ENCODE assay signal across 16 mouse cellular contexts in the genomic region with DNA sequence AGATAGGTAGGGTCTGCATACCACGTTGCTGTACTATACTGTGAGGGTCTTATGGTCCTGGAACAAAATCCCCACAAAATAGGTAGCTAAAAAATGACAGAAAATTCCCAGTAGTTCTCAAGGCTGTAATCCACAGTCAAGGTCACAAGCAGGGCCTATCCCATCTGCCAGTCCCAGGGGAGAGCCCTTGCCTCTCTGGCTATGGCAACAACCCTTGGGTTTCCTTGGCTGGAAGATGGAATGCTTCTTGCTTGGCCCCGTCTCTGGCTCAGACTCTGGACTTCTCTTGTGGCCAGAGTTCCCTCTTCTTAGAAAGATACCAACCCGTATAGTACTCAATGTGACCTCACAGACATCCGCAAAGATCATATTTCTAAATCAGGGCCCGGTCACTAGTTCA.
"Had no signal": no experiment of that assay in that cellular context is flagged by ENCODE, and none has a peak within 500 bp of the region (broad histone marks: within the 10 kb centered on the region; RNA-seq: fewer than 3 reads in every experiment).

No protein-coding gene starts in this region.

- H3K9me3 ChIP-seq: kidney, embryonic 15.5 days; limb, embryonic 12.5 days; limb, embryonic 15.5 days had no signal

- H3K27ac ChIP-seq: kidney, embryonic 15.5 days; limb, embryonic 12.5 days; limb, embryonic 15.5 days; liver, embryonic 14.5 days; macrophage had no signal

- H3K27me3 ChIP-seq: kidney, embryonic 15.5 days; limb, embryonic 12.5 days; limb, embryonic 15.5 days had no signal

- H3K4me1 ChIP-seq: limb, embryonic 12.5 days; limb, embryonic 15.5 days had no signal

- H3K4me2 ChIP-seq: kidney, embryonic 15.5 days; limb, embryonic 12.5 days; limb, embryonic 15.5 days; liver, embryonic 11.5 days; lung, embryonic 14.5 days; midbrain, embryonic 11.5 days had no signal

- H3K4me3 ChIP-seq: kidney, embryonic 15.5 days; limb, embryonic 12.5 days; limb, embryonic 15.5 days had no signal

- DNase-seq: kidney, postnatal 14 days; kidney, postnatal 4 days; left cerebral cortex, postnatal 4 days; liver, postnatal 0 days; lung, embryonic 14.5 days; midbrain, embryonic 14.5 days; retina, postnatal 1 day; right cerebral cortex, postnatal 25 days; thymus, adult 18-20 months had no signal

- ATAC-seq: liver, postnatal 0 days had no signal

- H3K9ac ChIP-seq: kidney, embryonic 15.5 days; limb, embryonic 12.5 days; limb, embryonic 15.5 days; liver, embryonic 14.5 days; liver, postnatal 0 days; lung, embryonic 14.5 days had no signal

- H3K36me3 ChIP-seq: kidney, embryonic 15.5 days; limb, embryonic 12.5 days; limb, embryonic 15.5 days had no signal
